Mouse (Mus musculus) lung, postnatal 0 days (tissue): ENCODE results near the gene Dnajc19. TPM values are rescaled to one million over a fixed set of nuclear protein-coding genes. Genes with fewer than 3 reads are reported as not detected.

Source experiments
- ATAC-seq: fragments of 200-750 bp; cut with Nextera tagmentation; 2 replicates; pipeline ENCODE4 v1.8.0; 2017; ENCODE audit warnings: moderate library complexity
- DNase-seq: peaks from one replicate; pipeline ENCODE4 v3.0.0-alpha.2; 2016; ENCODE audit warnings: low spot score
- H3K27ac ChIP-seq: fragments of 300-500 bp; sonication (generic); 2 replicates; pipeline ENCODE4 v1.5.1; 2014; ENCODE audit warnings: antibody characterized with exemption, mild to moderate bottlenecking, low read length, mixed read lengths
- H3K27me3 ChIP-seq: fragments of 300-500 bp; sonication (generic); replicated peaks from 2 replicates; pipeline ENCODE4 v1.6.1; 2014; ENCODE audit warnings: low read length, mixed read lengths; ENCODE audit not compliant: insufficient read depth
- H3K36me3 ChIP-seq: fragments of 300-500 bp; sonication (generic); 2 replicates; pipeline ENCODE4 v1.6.1; 2014; ENCODE audit warnings: low read length, mixed read lengths; ENCODE audit not compliant: insufficient read depth
- H3K4me1 ChIP-seq: fragments of 300-500 bp; sonication (generic); 2 replicates; pipeline ENCODE4 v1.6.1; 2014; ENCODE audit warnings: antibody characterized with exemption, low read depth, low read length, mixed read lengths; ENCODE audit not compliant: insufficient read depth
- H3K4me2 ChIP-seq: fragments of 300-500 bp; sonication (generic); replicated peaks from 2 replicates; pipeline ENCODE4 v1.6.1; 2014; ENCODE audit warnings: low read depth, mild to moderate bottlenecking, low read length, moderate library complexity, mixed read lengths
- H3K4me3 ChIP-seq: fragments of 300-500 bp; sonication (generic); 2 replicates; pipeline ENCODE4 v1.5.1; 2014; ENCODE audit warnings: low read depth, low read length
- H3K9ac ChIP-seq: fragments of 300-500 bp; sonication (generic); replicated peaks from 2 replicates; pipeline ENCODE4 v1.6.1; 2014; ENCODE audit warnings: low read depth, mild to moderate bottlenecking
- H3K9me3 ChIP-seq: fragments of 300-500 bp; sonication (generic); 2 replicates; pipeline ENCODE4 v1.6.1; 2016; ENCODE audit warnings: low read length, mixed read lengths
- CTCF ChIP-seq: IDR thresholded peaks from 2 replicates; pipeline ENCODE4 v1.5.1; 2016; ENCODE audit warnings: antibody characterized with exemption, mild to moderate bottlenecking
- EP300 ChIP-seq: IDR thresholded peaks from 2 replicates; pipeline ENCODE4 v1.6.1; 2016; ENCODE audit warnings: antibody characterized with exemption, mild to moderate bottlenecking, control low read depth
- WGBS: fragments of 180-500 bp; shearing (Covaris S2); extraction: QIAGEN DNeasy Blood & Tissue Kit; methylation state at CpG from one replicate; pipeline ENCODE4 v1.1.7; 2014; 5-methylcytosine and 5-hydroxymethylcytosine counted together
- polyA plus RNA-seq: library from polyadenylated mRNA; unstranded; fragments of >200 nt; fragmentation: Nextera tagmentation; extraction: Ambion mirVana; gene quantifications from 2 replicates; pipeline ENCODE4 v1.2.1, GENCODE M21; 2015

The Dnajc19 gene
- polyA plus RNA-seq, 1 experiment from 2014 or later: 117 TPM

- under 1% methylated on average over 45 of the region's 70 CpGs for WGBS
- peak; percentile 30 for DNase-seq
- Histone ChIP-seq H3K9me3 (no peaks in the 10 kb centered on the region), H3K4me1 (no peaks in the 10 kb centered on the region; the same call in 1 of the 2 replicates), H3K36me3 (no peaks in the 10 kb centered on the region), H3K4me2 (peak overlapping the region; percentile 95), H3K9ac (peak overlapping the region; percentile 98), H3K27me3 (no peaks in the 10 kb centered on the region), H3K4me3 (peak overlapping the region; percentile 99), H3K27ac (peak overlapping the region; percentile 89)
- TF ChIP-seq EP300: no peak
- TF ChIP-seq CTCF: no peak
- ATAC-seq: no peak
These were observed 60.5 kb downstream of the Dnajc19 start for GRCm38 (mm10) chr3:34020382-34021258.

GRCm38 (mm10) chr3:34019540-34020381 lies 61.4 kb downstream of the Dnajc19 start, which contains the start of gene Fxr1:
Gene Fxr1, plus strand, starts transcription at chr3:34019943.
- H3K4me3 ChIP-seq: peak within 1 kb of the TSS; percentile 99
- peak within 1 kb of the TSS; percentile 98 for H3K9ac ChIP-seq
- no peaks in the 10 kb centered on the region; the same call in 1 of the 2 replicates for H3K4me1 ChIP-seq
- no peaks in the 10 kb centered on the region for H3K9me3 ChIP-seq
- TF ChIP-seq CTCF: peak; percentile 15; the same call in 1 of the 2 replicates
- no peak for TF ChIP-seq EP300
- H3K4me2 ChIP-seq: peak within 1 kb of the TSS; percentile 95
- peak; percentile 93 for DNase-seq
- H3K27ac ChIP-seq: peak within 1 kb of the TSS; percentile 89
- H3K27me3 ChIP-seq: no peaks in the 10 kb centered on the region
- no peaks in the 10 kb centered on the region for H3K36me3 ChIP-seq
- under 1% methylated on average over 66 of the region's 97 CpGs for WGBS
- ATAC-seq: peak; percentile 99

- H3K9ac ChIP-seq: no peak overlapping the region
- DNase-seq (no peak), ATAC-seq (no peak)
- no peaks in the 10 kb centered on the region for H3K36me3 ChIP-seq
- H3K4me1 ChIP-seq: no peaks in the 10 kb centered on the region
- H3K27me3 ChIP-seq: no peaks in the 10 kb centered on the region
- WGBS: 60% methylated on average over 6 of the region's 6 CpGs
- no peak overlapping the region for H3K4me2 ChIP-seq
- H3K27ac ChIP-seq: no peak overlapping the region
- no peak for TF ChIP-seq EP300
- no peak for TF ChIP-seq CTCF
- H3K4me3 ChIP-seq: no peak overlapping the region
- H3K9me3 ChIP-seq: no peaks in the 10 kb centered on the region
These were observed 72.9 kb downstream of the Dnajc19 start for GRCm38 (mm10) chr3:34008191-34008590.

GRCm38 (mm10) chr3:34007611-34008010 lies 73.5 kb downstream of the Dnajc19 start:
- H3K9ac ChIP-seq: no peak overlapping the region
- H3K4me2 ChIP-seq: no peak overlapping the region
- no peak overlapping the region for H3K27ac ChIP-seq
- H3K9me3 ChIP-seq: no peaks in the 10 kb centered on the region
- TF ChIP-seq CTCF: no peak
- no peak for TF ChIP-seq EP300
- WGBS: 59% methylated on average over 4 of the region's 4 CpGs
- H3K27me3 ChIP-seq: no peaks in the 10 kb centered on the region
- DNase-seq (no peak), ATAC-seq (no peak)
- no peaks in the 10 kb centered on the region for H3K36me3 ChIP-seq
- H3K4me3 ChIP-seq: no peak overlapping the region
- no peaks in the 10 kb centered on the region for H3K4me1 ChIP-seq

- no peaks in the 10 kb centered on the region for H3K4me1 ChIP-seq
- no peak overlapping the region for H3K4me3 ChIP-seq
- ATAC-seq (no peak), DNase-seq (no peak)
- H3K9ac ChIP-seq: no peak overlapping the region
- H3K27me3 ChIP-seq: no peaks in the 10 kb centered on the region
- WGBS: 54% methylated on average over 3 of the region's 3 CpGs
- H3K36me3 ChIP-seq: no peaks in the 10 kb centered on the region
- H3K9me3 ChIP-seq: no peaks in the 10 kb centered on the region
- H3K4me2 ChIP-seq: no peak overlapping the region
- TF ChIP-seq EP300: no peak
- TF ChIP-seq CTCF: no peak
- no peak overlapping the region for H3K27ac ChIP-seq
These were observed 74.3 kb downstream of the Dnajc19 start for GRCm38 (mm10) chr3:34006824-34007223.

- Histone ChIP-seq H3K4me1 (no peaks in the 10 kb centered on the region), H3K36me3 (no peaks in the 10 kb centered on the region), H3K27ac (no peak overlapping the region), H3K27me3 (no peaks in the 10 kb centered on the region), H3K4me3 (no peak overlapping the region), H3K9ac (no peak overlapping the region), H3K4me2 (no peak overlapping the region), H3K9me3 (no peaks in the 10 kb centered on the region)
- TF ChIP-seq EP300: no peak
- TF ChIP-seq CTCF: no peak
- ATAC-seq (no peak), DNase-seq (no peak)
- 51% methylated on average over 2 of the region's 2 CpGs for WGBS
These were observed 74.8 kb downstream of the Dnajc19 start for GRCm38 (mm10) chr3:34006301-34006700.

Other genes with a start within 250 kb of the Dnajc19 start
- gene Ccdc39, start 237.0 kb downstream of the Dnajc19 start, polyA plus RNA-seq: 6.4 and 10.8 TPM in 2 replicates
- 27.9 and 32.1 TPM in 2 replicates for gene Fxr1, start 61.4 kb downstream of the Dnajc19 start, polyA plus RNA-seq